Mouse (Mus musculus) Patski (cell line): ENCODE results near the gene Gabbr1. TPM values are rescaled to one million over a fixed set of nuclear protein-coding genes. Genes with fewer than 3 reads are reported as not detected.

Source experiments
- ATAC-seq: fragments of 100-300 bp; one replicate; pipeline ENCODE4 v1.8.0; 2021
- CTCF ChIA-PET: fragments of 350-600 bp; sonication (Branson Sonifier 250); formaldehyde crosslinking; loops from one replicate; lab custom pipeline; 2022; ENCODE audit warnings: inconsistent platforms; lab: Charles Lee
- POLR2A ChIA-PET: fragments of 350-600 bp; sonication (Branson Sonifier 250); formaldehyde crosslinking; loops from one replicate; lab custom pipeline; 2022; ENCODE audit warnings: antibody characterized with exemption, inconsistent platforms; lab: Charles Lee
- DNase-seq: peaks from one replicate; pipeline ENCODE4 v3.0.0-alpha.2; 2011; ENCODE audit warnings: low read depth, low spot score
- H3K27me3 ChIP-seq: fragments of 371-371 bp; one replicate; pipeline ENCODE4 v1.5.1; 2021
- CTCF ChIP-seq: fragments of 100-300 bp; IDR thresholded peaks from one replicate; pipeline ENCODE4 v1.5.1; 2021
- in situ Hi-C: fragments of 300-500 bp; cut with MboI; formaldehyde crosslinking; loops from 3 replicates; pipeline ENCODE4 v1.11.1; 2018; ENCODE audit warnings: low pct_unique_long_range_greater_than_20kb, mixed read lengths
- polyA plus RNA-seq: library from polyadenylated mRNA; unstranded; gene quantifications from one replicate; pipeline ENCODE4 v1.2.3, GENCODE M21; 2021

The Gabbr1 gene
- 44.4 TPM for polyA plus RNA-seq

DNA sequence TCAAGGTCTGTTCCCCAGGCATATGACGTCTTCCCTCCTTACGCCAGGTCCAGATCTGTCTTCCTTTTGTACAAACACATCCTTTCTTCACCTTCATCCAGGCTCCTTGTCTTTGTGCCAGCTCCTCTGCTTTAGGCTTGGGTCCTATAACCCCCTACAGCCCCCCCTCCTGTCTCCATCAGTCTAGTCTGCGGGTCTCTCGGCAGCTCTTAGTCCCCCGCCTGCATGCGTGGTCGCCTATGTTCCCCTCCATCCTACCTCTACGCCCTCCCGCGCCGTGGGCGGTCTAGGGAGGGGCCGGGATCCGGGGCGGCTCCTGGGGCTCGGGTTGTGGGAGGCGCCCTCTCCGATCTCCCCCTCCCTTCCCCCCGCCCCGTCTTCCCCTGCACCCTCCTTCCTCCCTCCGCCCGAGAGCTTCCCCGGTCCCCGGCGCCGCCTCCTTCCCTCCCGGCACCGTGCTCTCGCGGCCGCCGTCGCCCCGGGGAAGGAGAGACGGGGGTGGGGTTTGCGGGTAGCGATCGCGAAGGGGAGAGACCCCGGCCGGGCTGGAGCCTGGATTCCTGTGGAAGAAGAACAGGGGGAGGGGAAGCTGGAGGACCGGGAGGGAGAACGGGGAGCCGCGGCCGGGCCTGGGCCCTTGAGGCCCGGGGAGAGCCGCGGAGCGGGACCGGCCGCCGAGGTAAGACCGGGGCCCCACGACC lies at the start of gene Gabbr1:
TSS of gene Gabbr1 (plus strand) at position 356 of the 701 bp plus-strand sequence.
- no peaks in the 10 kb centered on the region for H3K27me3 ChIP-seq
- ATAC-seq (peak; percentile 86), DNase-seq (no peak)
- in situ Hi-C loops, result loop anchor here (5.0 kb wide), 1 partner anchor 88 kb away; the partner anchor contains the start of genes Znrd1 and Znrd1as
- no peak for TF ChIP-seq CTCF
- POLR2A ChIA-PET, result interaction anchor here (0.6 to 1.6 kb wide), 5 partner anchors 16 to 177 kb away, joined by 3 to 5 read pairs (median 3); no protein-coding TSS in a partner anchor
- CTCF ChIA-PET, result interaction anchor here (1.2 kb wide), 1 partner anchor 9 kb away, joined by 3 read pairs; no protein-coding TSS in a partner anchor

DNA sequence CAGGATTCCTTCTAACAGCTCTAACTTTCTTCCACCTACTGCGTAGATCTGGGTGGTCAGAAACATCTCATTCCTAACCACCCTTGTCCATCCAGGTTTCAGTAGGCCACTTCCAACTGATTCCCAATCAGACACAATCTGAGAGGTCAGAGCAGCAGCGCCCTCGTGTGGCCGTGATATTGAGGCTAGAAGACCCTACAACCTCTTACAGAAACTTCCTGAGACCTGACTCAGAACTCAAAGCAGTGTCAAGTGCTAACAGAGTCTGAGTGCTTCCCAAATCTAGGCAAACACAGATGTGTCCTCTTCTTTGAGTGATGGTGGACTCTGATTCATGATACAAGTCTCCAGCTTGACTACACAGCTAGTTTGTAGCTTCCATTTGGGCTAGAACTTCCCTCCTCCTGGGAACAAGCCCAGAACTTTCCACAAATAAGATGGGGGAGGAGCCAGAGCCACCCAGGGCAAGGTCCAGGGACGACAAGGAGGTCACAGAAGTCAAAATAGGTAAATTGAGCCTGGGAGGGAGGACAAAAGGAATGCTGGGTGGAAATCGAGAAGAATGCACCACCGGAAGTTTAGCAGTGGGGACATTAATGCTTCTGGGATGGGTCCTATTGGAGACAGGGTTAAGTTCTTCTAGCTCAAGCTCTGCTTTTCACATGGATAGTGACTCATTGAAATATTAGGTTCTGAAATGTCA lies 48.6 kb upstream of the Gabbr1 start:
- ChIA-PET POLR2A (no interaction called here), CTCF (interaction anchor here (0.6 to 3.1 kb wide), 24 partner anchors 10 to 207 kb away, joined by 3 to 16 read pairs (median 4); partner anchors contain the start of gene 2410137M14Rik)
- in situ Hi-C loops, result no loop called here
- TF ChIP-seq CTCF, result peak; percentile 87
- ATAC-seq (peak; percentile 85), DNase-seq (peak; percentile 28)
- H3K27me3 ChIP-seq, result no peaks in the 10 kb centered on the region

GRCm38 (mm10) chr17:36998477-36998876 lies 47.3 kb upstream of the Gabbr1 start:
- H3K27me3 ChIP-seq, result no peaks in the 10 kb centered on the region
- ChIA-PET POLR2A (no interaction called here), CTCF (interaction anchor here (0.9 to 3.1 kb wide), 4 partner anchors 38 to 102 kb away, joined by 3 to 16 read pairs (median 5); no protein-coding TSS in a partner anchor)
- no peak for TF ChIP-seq CTCF
- in situ Hi-C loops, result no loop called here
- DNase-seq, result no peak
- no peak for ATAC-seq

DNA sequence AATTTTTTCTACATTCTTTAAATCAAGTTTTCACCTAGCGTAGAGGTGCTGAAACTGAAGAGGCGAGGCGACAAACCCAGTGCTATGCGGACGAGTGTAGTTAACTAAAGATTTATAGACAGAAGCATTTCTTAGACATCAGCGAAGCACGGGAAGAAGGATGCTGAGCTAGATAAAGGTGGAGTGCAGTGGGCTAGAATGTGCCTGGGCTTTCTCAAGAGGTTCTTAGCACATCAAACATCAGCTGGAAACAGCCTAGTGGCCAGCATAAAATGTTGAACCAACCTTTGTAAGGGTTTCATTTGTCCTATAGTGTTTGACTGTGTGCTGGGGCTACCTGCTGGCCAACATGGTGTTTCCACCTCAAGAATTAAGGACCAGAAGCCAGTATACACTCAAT lies 44.9 kb upstream of the Gabbr1 start, which contains the start of gene Zfp57:
TSS of gene Zfp57 (plus strand) at position 301 of the 400 bp plus-strand sequence.
- DNase-seq (no peak), ATAC-seq (no peak)
- in situ Hi-C loops, result loop anchor here (5.0 kb wide), 1 partner anchor 79 kb away; no protein-coding TSS in a partner anchor
- H3K27me3 ChIP-seq, result no peaks in the 10 kb centered on the region
- no peak for TF ChIP-seq CTCF
- ChIA-PET POLR2A (no interaction called here), CTCF (interaction anchor here (1.2 to 1.4 kb wide), 2 partner anchors 43 to 49 kb away, joined by 3 to 5 read pairs; no protein-coding TSS in a partner anchor)

GRCm38 (mm10) chr17:37002364-37003330 lies 43.1 kb upstream of the Gabbr1 start:
- POLR2A ChIA-PET, result interaction anchor here (0.5 to 1.5 kb wide), 3 partner anchors 29 to 76 kb away, joined by 3 to 5 read pairs (median 4); partner anchors contain the start of gene Gabbr1
- no peaks in the 10 kb centered on the region for H3K27me3 ChIP-seq
- CTCF ChIA-PET, result interaction anchor here (0.8 to 1.4 kb wide), 2 partner anchors 41 to 88 kb away, joined by 3 read pairs; no protein-coding TSS in a partner anchor
- DNase-seq, result peak; percentile 44
- TF ChIP-seq CTCF, result no peak
- in situ Hi-C loops, result loop anchor here (5.0 kb wide), 1 partner anchor 80 kb away; no protein-coding TSS in a partner anchor
- peak; percentile 86 for ATAC-seq

DNA sequence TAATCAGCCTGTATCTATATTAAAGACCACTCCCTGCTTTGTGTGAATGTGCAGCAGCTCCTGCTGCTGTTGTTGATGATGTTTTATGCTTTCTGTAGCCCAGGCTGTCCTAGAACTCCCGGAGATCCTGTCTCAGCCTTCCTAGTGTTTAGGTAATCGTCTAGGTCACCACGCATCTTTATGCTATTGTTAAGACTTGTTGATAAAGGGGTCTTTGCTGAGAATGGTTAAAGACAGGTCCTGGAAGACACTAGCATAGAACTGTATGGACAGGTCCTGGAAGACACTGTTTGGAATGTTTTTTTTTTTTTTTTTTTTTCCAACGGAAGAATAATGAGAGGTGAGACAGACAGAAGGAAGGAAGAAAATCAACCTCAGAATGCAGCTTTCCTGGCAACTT lies 42.4 kb upstream of the Gabbr1 start:
- DNase-seq (no peak), ATAC-seq (no peak)
- CTCF ChIA-PET, result interaction anchor here (1.0 to 1.8 kb wide), 4 partner anchors 14 to 200 kb away, joined by 3 to 4 read pairs (median 3); no protein-coding TSS in a partner anchor
- no peak for TF ChIP-seq CTCF
- POLR2A ChIA-PET, result interaction anchor here (1.3 kb wide), 1 partner anchor 24 kb away, joined by 4 read pairs; no protein-coding TSS in a partner anchor
- in situ Hi-C loops, result loop anchor here (5.0 kb wide), 1 partner anchor 81 kb away; no protein-coding TSS in a partner anchor
- no peaks in the 10 kb centered on the region for H3K27me3 ChIP-seq

GRCm38 (mm10) chr17:37008161-37008560 lies 37.6 kb upstream of the Gabbr1 start:
- ChIA-PET CTCF (interaction anchor here (0.9 to 1.7 kb wide), 2 partner anchors 11 to 93 kb away, joined by 3 to 5 read pairs; no protein-coding TSS in a partner anchor), POLR2A (interaction anchor here (1.1 kb wide), 1 partner anchor 38 kb away, joined by 3 read pairs; the partner anchor contains the start of gene Gabbr1)
- in situ Hi-C loops, result no loop called here
- no peak for ATAC-seq
- no peaks in the 10 kb centered on the region for H3K27me3 ChIP-seq
- DNase-seq, result no peak
- no peak for TF ChIP-seq CTCF

DNA sequence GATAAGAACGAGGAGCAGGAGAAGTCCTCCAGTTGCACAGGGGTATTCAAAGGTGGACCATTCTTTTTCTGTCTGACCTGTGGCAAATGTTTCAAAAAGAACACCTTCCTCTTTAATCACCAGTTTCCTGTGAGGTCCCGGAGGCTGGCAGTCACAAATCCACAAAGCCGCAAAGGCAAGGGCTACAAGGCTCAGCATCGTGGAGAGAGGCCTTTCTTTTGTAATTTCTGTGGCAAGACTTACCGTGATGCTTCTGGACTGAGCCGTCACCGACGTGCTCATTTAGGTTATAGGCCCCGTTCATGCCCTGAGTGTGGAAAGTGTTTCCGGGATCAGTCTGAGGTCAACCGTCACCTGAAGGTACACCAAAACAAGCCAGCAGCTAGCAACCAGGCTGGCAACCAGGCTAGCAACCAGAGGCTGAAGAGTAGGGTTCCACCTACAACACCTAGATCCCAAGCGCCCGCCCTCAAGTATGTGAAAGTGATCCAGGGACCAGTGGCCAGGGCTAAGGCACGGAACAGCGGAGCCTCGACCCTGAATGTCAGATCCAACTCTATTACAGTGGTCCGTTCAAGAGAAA lies 36.2 kb upstream of the Gabbr1 start:
- no peaks in the 10 kb centered on the region for H3K27me3 ChIP-seq
- TF ChIP-seq CTCF, result no peak
- ChIA-PET CTCF (interaction anchor here (1.8 kb wide), 1 partner anchor 95 kb away, joined by 4 read pairs; no protein-coding TSS in a partner anchor), POLR2A (no interaction called here)
- ATAC-seq (no peak), DNase-seq (no peak)
- in situ Hi-C loops, result no loop called here

DNA sequence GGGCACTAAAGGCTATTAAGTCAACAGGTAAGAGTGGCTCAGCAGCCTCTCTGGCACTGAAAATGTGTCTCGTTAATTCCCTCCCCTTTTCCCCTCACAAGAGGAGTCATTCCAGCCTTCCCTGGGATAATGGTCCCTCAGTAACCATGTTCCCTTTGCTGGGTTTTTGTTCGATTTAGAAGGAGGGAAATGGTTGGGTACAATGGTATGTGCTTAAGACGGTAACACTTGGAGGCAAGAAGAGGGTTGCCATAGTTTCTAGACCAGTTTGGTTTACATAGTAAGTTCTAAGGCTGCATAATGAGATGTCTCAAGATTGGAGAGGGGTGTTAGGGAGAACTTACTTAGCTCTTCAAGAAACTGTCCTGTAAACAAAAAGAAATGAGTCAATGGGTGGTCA lies 34.0 kb upstream of the Gabbr1 start:
- ChIA-PET CTCF (no interaction called here), POLR2A (no interaction called here)
- in situ Hi-C loops, result no loop called here
- no peak for ATAC-seq
- H3K27me3 ChIP-seq, result no peaks in the 10 kb centered on the region
- DNase-seq, result no peak
- no peak for TF ChIP-seq CTCF
